Mouse (Mus musculus): ENCODE measurements at regions not wholly inside any gene's neighbourhood (a gene's known extent, or its start where the extent isn't known, plus 50 kb on each side); places are given as distances from the start of the nearest gene placed in this dataset.

- TF ChIP-seq CTCF (IDR thresholded peaks at IDR 0.05; ENCODE audit: low read depth, low read length) = no peak
- TF ChIP-seq EP300 (IDR thresholded peaks at IDR 0.05; ENCODE audit: insufficient read depth, low read depth, low read length) = no peak
These were observed 201.4 kb downstream of the Emp1 start for GRCm38 (mm10) chr6:135563766-135564165.

Data from ES-Bruce4 (cell line).